Mouse (Mus musculus) gastrocnemius, postnatal 10 days (tissue): Measurements from ENCODE around the gene Ten1. TPM values are rescaled to one million over a fixed set of nuclear protein-coding genes. Genes with fewer than 3 reads are reported as not detected.

Experiments
- DNase-seq: peaks from one replicate; pipeline ENCODE4 v3.0.0; 2021; ENCODE audit warnings: mixed read lengths
- total RNA-seq, 2 experiments: library from RNA; stranded (reverse); gene quantifications; 2 replicates each; pipeline ENCODE4 v1.2.3; 2021

Ten1 gene
- total RNA-seq, 2 experiments from 2014 or later: 28.5 to 31.3 TPM

DNA sequence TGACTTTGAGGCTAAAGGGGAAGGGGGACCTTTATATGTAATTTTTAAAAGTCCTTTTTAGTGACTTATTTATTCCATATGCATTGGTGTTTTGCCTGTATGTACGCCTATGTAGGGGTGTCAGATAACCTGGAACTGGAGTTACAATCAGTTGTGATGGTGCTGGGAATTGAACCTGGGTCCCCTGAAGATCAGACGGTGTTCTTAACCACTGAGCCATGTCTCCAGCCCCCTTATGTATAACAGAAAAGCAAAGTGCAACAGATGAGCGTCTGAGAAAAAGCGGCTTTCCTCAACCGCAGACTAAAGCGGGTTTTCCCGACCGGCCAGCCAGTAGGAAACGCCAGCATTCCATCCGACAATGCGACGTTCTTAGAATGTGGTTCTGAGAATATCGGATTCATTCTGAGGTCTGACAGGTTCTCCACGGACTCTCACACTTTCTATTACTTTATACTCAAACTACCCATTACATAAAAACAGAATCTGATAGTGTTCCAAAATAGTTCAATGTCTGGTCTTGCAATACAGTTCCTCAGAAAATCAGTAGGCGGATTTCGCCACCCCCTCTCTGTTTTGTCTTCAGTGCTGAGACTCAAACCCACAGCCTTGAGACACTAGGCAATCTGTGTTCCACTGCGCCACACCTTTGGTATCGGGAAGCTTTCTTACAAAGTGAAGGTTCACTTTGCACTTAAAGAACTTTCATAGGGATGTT, 1.6 kb upstream of the Ten1 start:
- no peak for DNase-seq

DNA sequence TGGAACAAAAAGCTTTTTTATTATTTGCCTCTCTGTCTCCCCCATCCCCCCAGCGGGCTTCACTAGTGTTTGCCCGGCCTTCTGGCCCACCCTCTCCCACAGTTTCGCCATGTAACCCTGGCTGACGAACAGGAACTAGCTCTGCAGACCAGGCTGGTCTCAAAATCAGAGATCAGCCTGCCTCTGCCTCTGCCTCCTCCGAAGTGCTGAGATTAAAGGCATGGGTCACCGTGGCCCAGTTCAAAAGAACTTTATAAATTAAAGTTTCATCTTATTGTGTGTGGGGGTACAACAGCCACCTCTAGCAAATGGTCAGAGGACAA, 1.1 kb upstream of the Ten1 start:
- DNase-seq: no peak

DNA sequence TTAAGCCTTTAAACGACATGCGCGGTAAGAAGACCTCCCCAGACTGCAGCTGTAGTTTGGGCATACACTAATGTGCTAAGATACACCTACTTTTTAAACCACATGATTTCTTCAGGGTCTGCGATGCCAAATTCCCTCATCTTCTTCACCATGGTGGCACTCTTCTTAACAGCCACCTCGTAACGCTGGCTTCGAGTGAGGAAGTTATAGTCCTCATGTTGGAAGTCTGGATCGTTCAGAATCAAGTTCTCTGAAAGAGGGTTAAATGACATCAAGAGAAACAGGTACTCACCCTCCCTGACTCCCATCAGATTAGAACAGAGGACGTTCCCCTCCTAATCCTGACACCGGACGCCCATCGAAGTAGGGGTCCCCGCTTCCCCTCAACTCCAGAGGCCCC, 523 bp upstream of the Ten1 start:
- DNase-seq: no peak

DNA sequence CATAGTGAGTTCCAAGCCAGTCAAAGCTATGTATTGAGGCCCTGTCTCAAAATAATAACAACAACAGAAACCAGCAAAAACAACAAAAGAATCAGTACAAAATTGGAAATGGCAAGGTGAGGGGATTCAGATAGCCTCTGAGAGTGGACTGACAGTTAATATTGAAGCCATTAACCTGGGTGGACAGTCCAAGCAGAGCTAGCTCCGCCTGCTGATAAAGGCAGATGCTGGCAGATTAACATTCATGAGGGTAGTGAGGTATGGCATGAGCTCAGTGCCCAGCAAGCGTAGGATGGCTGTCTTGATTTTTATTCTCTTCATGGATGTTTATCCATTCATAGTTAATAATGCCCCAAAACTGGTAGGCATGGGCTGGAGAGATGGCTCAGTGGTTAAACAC, 2.5 kb downstream of the Ten1 start:
- no peak for DNase-seq

DNA sequence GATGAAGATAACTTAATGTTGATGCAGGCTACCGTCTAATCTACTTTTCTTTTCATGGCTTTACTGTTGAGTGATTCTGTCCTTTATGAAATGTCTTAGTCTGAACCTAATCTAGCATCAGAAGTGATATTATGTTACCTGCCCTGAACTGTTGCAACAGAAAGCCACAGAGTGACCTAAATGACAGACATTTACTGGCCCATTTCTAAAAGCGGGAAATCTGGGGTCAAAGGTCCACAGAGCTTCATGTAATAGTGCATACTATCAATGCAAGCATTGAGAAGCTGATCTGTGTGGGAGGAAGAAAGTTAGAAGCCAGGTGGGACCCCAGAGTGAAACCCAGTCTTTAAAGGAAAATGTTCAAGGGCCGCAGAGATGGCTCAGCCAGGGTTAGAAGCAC, 4.5 kb downstream of the Ten1 start:
- DNase-seq: no peak

DNA sequence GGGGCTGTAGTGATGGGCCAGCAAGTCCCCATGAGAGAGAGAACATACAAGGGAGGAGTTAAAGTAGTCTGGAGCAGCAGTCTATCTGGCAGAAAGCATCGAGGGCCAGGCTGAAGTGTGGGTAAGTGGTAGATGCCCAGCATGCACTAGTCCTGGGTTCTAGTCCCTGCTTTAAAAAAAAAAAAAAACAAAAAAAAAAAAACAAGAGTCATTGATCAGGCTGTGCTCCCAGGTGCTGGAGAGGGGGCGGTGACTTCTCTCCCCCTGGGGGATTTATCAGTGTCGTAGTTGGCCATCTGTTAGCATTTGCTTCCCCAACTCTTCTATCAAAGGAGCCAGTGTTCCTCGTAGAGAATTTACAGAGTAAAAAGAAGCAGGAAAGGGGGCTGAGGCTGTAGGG, 8.0 kb downstream of the Ten1 start:
- no peak for DNase-seq

DNA sequence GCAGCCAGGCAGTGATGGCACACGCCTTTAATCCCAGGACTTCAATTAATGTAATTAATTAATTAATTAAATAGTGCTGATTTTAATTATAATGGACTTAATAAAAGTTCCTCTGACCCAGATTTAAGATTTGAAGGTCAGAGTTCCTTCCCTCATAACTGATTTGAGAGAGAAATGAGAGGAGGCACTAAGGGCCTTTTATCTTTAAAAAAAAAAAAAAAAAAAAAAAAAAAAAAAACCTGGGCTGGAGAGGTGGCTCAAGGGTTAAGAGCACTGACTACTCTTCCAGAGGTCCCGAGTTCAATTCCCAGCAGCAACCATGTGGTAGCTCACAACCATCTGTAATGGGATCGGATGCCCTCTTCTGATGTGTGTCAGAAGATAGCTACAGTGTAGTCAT, 10.0 kb downstream of the Ten1 start:
- no peak for DNase-seq

GRCm38 (mm10) chr11:116209257-116209656, 10.6 kb downstream of the Ten1 start:
- DNase-seq: no peak

DNA sequence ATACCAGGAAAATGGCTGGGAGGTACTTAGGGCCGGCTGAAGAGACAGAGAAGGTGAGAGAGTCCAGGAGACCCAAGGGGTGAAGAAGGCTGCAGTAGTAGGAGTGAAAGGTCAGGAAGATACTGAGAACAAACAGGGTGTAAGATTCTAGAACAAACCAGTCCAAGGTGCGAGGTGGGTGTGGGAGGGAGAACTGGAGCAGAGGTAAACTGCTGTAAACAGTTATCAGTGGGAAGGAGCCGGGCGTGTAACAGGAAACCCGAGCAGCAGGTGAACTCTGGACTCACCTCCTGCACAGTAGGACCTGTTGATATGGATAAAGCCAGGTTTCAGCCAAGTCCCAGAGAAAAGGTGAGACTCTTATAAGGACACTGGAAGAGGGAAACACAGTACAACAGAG, 12.0 kb downstream of the Ten1 start:
- no peak for DNase-seq

DNA sequence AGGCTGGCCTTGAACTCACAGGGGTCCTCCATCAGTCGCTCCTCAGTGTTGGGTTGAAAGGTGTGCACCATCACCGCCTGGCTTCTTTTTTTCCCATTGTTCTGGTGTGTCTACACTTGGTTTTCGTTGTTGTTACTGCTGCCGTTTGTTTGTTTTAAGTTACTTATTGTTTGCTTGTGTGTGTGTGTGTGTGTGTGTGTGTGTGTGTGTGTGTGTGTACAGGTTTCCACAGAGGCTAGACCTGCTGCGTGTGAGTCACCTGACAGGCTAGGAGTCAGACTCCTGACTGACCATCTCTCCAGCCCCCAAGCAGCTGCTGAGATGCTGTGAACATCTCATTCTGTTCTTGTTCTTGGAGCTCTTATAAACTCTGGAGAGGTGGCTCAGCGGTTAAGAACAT, 14.2 kb downstream of the Ten1 start:
- no peak for DNase-seq

GRCm38 (mm10) chr11:116213877-116214510, 15.3 kb downstream of the Ten1 start:
- no peak for DNase-seq

DNA sequence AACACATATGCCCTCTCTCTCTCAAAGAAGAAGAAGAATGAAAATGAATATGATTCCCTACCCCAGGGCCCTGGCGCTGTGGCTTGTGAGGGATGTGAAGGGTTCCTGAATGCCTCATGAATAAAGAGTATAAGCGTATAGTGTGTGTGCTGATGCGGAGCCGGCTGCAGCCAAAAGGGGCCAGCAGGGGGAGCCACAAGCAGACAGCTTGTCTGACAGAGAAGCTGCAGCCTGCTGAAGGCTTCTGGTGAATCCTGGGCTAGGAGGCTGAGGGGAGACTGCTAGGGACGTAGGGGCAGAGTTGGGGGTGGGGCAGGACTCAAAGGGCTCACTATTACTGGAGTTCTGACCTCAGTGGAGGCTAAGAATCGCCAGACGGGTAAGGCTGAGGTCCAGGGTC, 16.5 kb downstream of the Ten1 start:
- no peak for DNase-seq

DNA sequence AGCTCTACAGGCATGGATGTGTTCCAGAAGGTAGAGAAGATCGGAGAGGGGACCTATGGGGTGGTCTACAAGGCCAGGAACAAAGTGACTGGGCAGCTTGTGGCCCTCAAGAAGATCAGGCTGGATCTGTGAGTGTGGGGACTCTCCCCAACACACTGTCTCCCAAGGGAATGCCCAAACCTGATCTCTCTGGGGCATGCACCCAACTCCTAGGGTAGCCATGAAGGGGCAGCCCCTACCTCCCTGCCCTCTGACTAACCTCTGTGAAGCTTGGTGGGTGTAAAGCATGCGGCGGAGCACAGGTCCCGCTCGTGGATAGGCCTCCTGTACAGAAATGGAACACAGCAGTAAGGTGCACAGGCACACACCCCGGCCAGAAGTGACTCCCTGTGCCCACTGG, 17.3 kb downstream of the Ten1 start:
- DNase-seq: no peak

GRCm38 (mm10) chr11:116216549-116216948, 17.9 kb downstream of the Ten1 start:
- DNase-seq: no peak

DNA sequence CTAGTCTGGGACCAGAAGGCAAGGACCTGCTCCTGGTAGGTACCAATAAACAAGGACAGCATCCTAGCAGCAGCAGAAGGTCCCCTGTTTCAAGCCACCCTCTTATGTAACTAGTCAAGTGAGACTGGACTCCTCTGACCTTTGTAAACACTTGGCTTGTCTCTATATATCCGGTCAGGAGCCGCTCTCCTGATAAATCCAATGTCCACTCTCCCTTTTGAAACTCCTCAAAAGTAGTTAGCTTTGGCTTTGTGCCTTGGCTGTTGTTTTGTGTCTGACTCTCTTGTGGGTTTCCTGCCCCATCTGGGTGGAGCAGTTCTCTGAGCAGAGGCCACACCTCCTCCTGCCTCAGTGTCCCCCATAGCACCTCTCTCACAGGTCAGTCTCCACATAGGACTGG, 19.6 kb downstream of the Ten1 start:
- no peak for DNase-seq

- peak; percentile 84 for DNase-seq
These were observed 20.2 kb downstream of the Ten1 start for GRCm38 (mm10) chr11:116218737-116219400.

- DNase-seq: peak; percentile 67
These were observed 21.2 kb downstream of the Ten1 start for GRCm38 (mm10) chr11:116219885-116220284.

GRCm38 (mm10) chr11:116221931-116222739, 23.5 kb downstream of the Ten1 start:
- DNase-seq: no peak

GRCm38 (mm10) chr11:116222740-116223059, 24.0 kb downstream of the Ten1 start:
- no peak for DNase-seq

GRCm38 (mm10) chr11:116226414-116226813, 27.8 kb downstream of the Ten1 start:
- peak; percentile 93 for DNase-seq

GRCm38 (mm10) chr11:116228699-116229098, 30.0 kb downstream of the Ten1 start:
- no peak for DNase-seq

DNA sequence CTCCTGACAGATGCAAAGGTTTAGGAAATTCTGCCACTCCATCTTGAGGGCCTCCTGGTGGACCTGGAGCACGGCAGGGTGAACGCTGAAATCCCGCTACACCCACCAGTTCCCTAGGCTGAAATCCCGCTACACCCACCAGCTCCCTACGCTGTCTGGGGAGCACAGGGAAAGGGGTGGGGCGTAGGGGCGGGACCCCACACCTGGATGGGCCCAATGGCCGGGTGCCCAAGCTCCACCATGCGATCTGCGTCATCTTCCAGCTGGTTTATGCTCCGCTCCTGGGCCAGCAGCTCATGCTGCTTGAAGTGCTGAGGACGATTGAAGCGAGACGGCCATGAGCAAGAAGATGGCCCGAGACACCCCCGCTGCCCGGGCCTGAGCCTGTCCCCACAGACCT, 33.8 kb downstream of the Ten1 start:
- DNase-seq: no peak

DNA sequence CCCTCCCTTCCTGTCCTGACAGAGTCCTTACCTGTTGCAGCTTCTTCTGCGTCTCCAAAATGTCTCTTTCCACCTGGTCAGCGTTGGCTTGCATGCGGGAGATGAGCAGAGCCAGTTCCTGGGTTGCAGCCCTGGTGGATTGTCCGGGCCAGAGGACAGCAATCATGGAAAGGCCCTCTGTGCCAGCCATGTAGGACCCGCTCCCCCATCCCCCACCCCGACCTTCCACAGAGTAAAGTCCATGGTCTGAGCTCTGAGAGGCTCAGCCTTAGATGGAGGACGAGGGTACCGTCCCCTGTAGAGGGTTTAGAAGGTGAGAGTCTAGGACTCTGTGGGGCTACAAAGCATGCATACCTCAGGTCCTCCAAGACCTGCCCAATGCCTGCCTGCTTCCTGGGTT, 36.2 kb downstream of the Ten1 start:
- DNase-seq: no peak
